Mouse (Mus musculus) heart, embryonic 10.5 days (tissue): ENCODE measurements around the gene Klf7. TPM values are rescaled to one million over a fixed set of nuclear protein-coding genes. Genes with fewer than 3 reads are reported as not detected.
"Not testable (repeated sequence)": the region's sequence is repeated elsewhere in the genome, so short reads cannot be mapped to it uniquely, and the experiment has no call there.

Experiments
- DNase-seq: peaks from one replicate; pipeline ENCODE4 v3.0.0-alpha.2; 2017; ENCODE audit warnings: low spot score
- H3K27ac ChIP-seq: fragments of 300-500 bp; sonication (generic); 2 replicates; pipeline ENCODE4 v1.5.1; 2016; ENCODE audit warnings: mild to moderate bottlenecking
- H3K27me3 ChIP-seq: fragments of 300-500 bp; sonication (generic); 2 replicates; pipeline ENCODE4 v1.6.1; 2016; ENCODE audit warnings: mild to moderate bottlenecking; ENCODE audit not compliant: poor library complexity, insufficient read depth, severe bottlenecking
- H3K36me3 ChIP-seq: fragments of 300-500 bp; sonication (generic); 2 replicates; pipeline ENCODE4 v1.6.1; 2016; ENCODE audit warnings: mild to moderate bottlenecking, moderate library complexity
- H3K4me1 ChIP-seq: fragments of 300-500 bp; sonication (generic); 2 replicates; pipeline ENCODE4 v1.6.1; 2016; ENCODE audit warnings: mild to moderate bottlenecking
- H3K4me3 ChIP-seq: fragments of 300-500 bp; sonication (generic); 2 replicates; pipeline ENCODE4 v1.5.1; 2016; ENCODE audit warnings: mild to moderate bottlenecking, moderate library complexity
- H3K9me3 ChIP-seq: fragments of 300-500 bp; sonication (generic); 2 replicates; pipeline ENCODE4 v1.6.1; 2016; ENCODE audit warnings: mild to moderate bottlenecking, moderate library complexity
- WGBS: fragments of 180-500 bp; shearing (Covaris S2); methylation state at CpG from one replicate; pipeline ENCODE4 v1.1.7; 2016; 5-methylcytosine and 5-hydroxymethylcytosine counted together
- polyA plus RNA-seq: library from polyadenylated mRNA; unstranded; fragments of >200 nt; fragmentation: Nextera tagmentation; extraction: Ambion mirVana; gene quantifications from 2 replicates; pipeline ENCODE4 v1.2.1, GENCODE M21; 2016

Klf7 gene
- polyA plus RNA-seq, 1 experiment from 2014 or later: 15.1 TPM

DNA sequence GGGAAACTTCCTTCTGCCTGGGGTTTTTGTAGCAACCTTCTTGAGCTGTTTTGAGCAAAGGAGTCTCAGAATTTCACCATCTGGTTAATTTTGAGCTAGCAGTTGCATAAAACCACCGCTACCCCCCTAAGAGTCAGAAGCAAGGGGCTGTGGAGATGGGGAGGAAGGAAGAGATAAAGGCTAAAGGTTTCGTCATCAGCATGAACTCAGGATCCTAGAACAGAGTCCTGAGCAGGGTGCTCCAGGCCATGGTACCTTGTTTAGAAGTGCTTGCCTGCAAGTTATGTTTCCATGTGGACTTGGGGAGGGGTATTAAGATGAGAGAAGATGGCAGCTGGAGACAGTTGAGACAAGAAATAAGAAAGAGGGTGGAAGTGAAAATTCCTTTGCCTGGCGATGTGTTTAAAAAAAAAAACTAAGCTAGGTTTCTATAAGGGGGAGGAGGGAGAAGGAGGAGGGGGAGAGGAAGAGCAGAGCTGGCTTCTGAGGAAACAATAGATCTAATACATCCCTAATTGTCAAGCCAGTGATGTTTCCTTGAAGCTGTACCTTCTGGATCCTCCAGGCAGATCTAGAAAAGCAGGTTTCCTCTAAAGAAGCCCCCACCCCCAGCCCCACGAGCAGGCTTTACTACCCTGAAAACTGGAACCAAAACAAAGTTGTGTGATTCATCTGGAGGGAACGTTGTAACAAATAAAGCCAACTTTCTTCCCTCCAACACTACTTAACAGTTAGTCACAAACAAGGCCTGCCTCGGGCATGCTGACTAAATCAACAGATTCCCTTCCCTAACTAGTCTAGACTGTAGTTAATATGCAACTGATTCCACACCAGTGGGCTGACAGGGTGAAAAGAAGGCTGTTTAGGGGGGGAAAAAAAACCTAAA is 3.6 kb downstream of the Klf7 start:
- DNase-seq: no peak
- H3K27me3 ChIP-seq: no peaks in the 10 kb centered on the region
- H3K9me3 ChIP-seq: no peaks in the 10 kb centered on the region
- no peaks in the 10 kb centered on the region for H3K36me3 ChIP-seq
- H3K4me1 ChIP-seq: peaks cover 44% of the 10 kb centered on the region
- WGBS: 34% methylated on average over 6 of the region's 6 CpGs
- peak overlapping the region; percentile 100 for H3K27ac ChIP-seq
- H3K4me3 ChIP-seq: peak overlapping the region; percentile 77

GRCm38 (mm10) chr1:64117478-64118284 is 4.4 kb downstream of the Klf7 start:
- H3K27me3 ChIP-seq: no peaks in the 10 kb centered on the region
- H3K9me3 ChIP-seq: no peaks in the 10 kb centered on the region
- H3K27ac ChIP-seq: no peak overlapping the region
- 72% methylated on average over 11 of the region's 11 CpGs for WGBS
- no peaks in the 10 kb centered on the region for H3K36me3 ChIP-seq
- H3K4me1 ChIP-seq: peaks cover 41% of the 10 kb centered on the region
- 0 out of 2 replicates have a peak overlapping the region, but pooled peaks have one; percentile 24 for H3K4me3 ChIP-seq
- no peak for DNase-seq

DNA sequence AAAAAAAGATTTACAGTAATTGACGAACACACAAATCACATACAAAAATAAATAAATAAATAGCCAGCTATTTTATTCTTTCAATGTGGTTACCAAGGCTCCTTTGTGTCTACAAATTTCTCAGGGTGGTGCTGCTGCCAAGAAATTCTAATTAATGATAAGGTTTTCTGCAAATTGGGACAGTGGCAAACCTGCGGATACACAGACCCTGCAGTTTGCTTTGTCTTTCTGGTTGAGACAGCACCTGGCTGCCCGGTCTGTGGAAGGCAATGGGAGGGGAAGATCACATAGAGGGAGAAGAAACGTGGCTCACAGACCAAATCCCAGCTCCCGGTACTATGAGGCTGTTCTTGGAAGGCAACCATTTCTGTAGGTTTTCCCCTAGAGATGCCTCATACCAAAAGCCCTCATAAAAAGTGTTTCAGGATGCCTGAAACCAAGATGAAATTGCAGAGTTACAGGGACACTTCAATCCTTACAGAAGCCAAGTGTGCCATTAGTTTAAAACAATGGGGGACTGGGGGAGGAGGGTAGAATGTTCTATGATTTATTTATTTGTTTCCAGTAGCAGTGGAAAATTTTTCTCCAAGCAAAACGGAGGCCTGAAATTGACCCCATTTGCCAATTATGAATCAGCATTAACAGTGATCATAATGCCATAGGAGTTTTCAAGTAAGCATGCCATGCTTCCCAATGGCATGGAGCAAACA is 5.2 kb downstream of the Klf7 start:
- WGBS: 84% methylated on average over 6 of the region's 6 CpGs
- no peak overlapping the region for H3K27ac ChIP-seq
- DNase-seq: no peak

GRCm38 (mm10) chr1:64114579-64114978 is 7.5 kb downstream of the Klf7 start:
- 81% methylated on average over 3 of the region's 3 CpGs for WGBS
- H3K36me3 ChIP-seq: no peaks in the 10 kb centered on the region
- no peak for DNase-seq
- H3K9me3 ChIP-seq: no peaks in the 10 kb centered on the region
- no peaks in the 10 kb centered on the region for H3K27me3 ChIP-seq
- peaks cover 41% of the 10 kb centered on the region for H3K4me1 ChIP-seq
- no peak overlapping the region for H3K27ac ChIP-seq
- no peak overlapping the region for H3K4me3 ChIP-seq

More for the DNA sequence above, 5.2 kb downstream of the Klf7 start:
- Histone ChIP-seq H3K4me3 (no peak overlapping the region), H3K4me1 (peaks cover 36% of the 10 kb centered on the region), H3K9me3 (no peaks in the 10 kb centered on the region), H3K36me3 (no peaks in the 10 kb centered on the region), H3K27me3 (no peaks in the 10 kb centered on the region)

- not testable (repeated sequence) for H3K4me3 ChIP-seq, H3K9me3 ChIP-seq, H3K27ac ChIP-seq, DNase-seq, H3K27me3 ChIP-seq
- H3K4me1 ChIP-seq: peaks cover 26% of the 10 kb centered on the region
- H3K36me3 ChIP-seq: peaks cover 12% of the 10 kb centered on the region
- WGBS: 78% methylated on average over 3 of the region's 3 CpGs
Measured at GRCm38 (mm10) chr1:64108653-64109052, 13.4 kb downstream of the Klf7 start.

DNA sequence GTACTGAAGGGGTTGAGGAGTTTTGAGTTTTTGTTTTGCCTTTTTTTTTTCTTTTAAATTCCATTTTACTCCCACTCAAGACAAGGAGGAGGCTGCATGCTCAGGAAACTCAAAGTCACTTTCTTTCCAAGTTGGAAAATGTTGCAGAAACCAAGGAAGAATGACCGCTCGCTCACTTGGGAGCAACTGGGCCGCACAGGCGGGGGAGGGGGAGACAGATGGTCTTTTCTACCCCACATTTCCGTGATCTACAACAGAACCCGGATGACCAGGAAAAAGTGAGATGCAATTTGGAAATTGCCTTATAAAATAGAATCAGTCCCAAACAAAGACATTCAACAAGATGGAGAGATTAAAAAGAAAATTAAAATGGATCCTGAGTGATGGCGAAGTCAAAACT is 14.6 kb downstream of the Klf7 start:
- no peak overlapping the region for H3K27ac ChIP-seq
- H3K9me3 ChIP-seq: no peaks in the 10 kb centered on the region
- no peak for DNase-seq
- 63% methylated on average over 7 of the region's 7 CpGs for WGBS
- H3K4me1 ChIP-seq: peaks cover 26% of the 10 kb centered on the region
- peaks cover 17% of the 10 kb centered on the region for H3K36me3 ChIP-seq
- no peaks in the 10 kb centered on the region for H3K27me3 ChIP-seq
- H3K4me3 ChIP-seq: no peak overlapping the region

- Histone ChIP-seq H3K36me3 (peaks cover 17% of the 10 kb centered on the region), H3K4me3 (no peak overlapping the region), H3K27ac (no peak overlapping the region), H3K27me3 (no peaks in the 10 kb centered on the region), H3K4me1 (peaks cover 18% of the 10 kb centered on the region), H3K9me3 (no peaks in the 10 kb centered on the region)
- DNase-seq: no peak
- WGBS: 59% methylated on average over 5 of the region's 5 CpGs
Measured at GRCm38 (mm10) chr1:64106127-64106526, 16.0 kb downstream of the Klf7 start.

DNA sequence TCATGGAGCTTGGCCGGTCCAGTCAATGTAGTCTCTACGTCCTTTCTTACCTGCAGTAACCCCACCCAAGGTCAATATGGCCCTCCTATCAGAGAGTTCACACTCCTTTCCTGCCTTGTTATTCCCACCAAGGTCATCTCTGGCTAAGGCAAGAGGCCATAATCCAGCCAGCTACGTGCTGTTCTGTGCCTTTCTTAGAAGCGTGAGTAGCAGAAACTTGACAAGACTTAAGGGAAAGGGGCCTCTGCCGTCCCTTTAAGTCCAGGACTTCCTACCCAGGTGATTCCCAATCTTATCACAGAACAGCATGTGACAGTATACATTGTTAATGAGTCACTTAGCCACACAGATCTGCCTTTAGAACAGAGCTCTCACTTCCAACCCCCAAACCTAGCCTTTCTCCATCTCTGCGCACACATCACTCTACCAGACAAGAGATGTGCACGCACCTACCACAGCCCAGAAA is 16.9 kb downstream of the Klf7 start:
- no peaks in the 10 kb centered on the region for H3K27me3 ChIP-seq
- 79% methylated on average over 7 of the region's 7 CpGs for WGBS
- DNase-seq: no peak
- H3K36me3 ChIP-seq: peaks cover 20% of the 10 kb centered on the region
- no peaks in the 10 kb centered on the region for H3K9me3 ChIP-seq
- H3K4me3 ChIP-seq: no peak overlapping the region
- H3K4me1 ChIP-seq: peaks cover 18% of the 10 kb centered on the region
- peak overlapping the region; percentile 17; the same call in 1 of the 2 replicates for H3K27ac ChIP-seq

GRCm38 (mm10) chr1:64104665-64105064 is 17.4 kb downstream of the Klf7 start:
- H3K4me3 ChIP-seq: no peak overlapping the region
- 83% methylated on average over 3 of the region's 3 CpGs for whole genome bisulfite sequencing
- no peak for DNase-seq
- no peaks in the 10 kb centered on the region for H3K27me3 ChIP-seq
- no peaks in the 10 kb centered on the region for H3K9me3 ChIP-seq
- H3K36me3 ChIP-seq: peaks cover 20% of the 10 kb centered on the region
- H3K4me1 ChIP-seq: peaks cover 18% of the 10 kb centered on the region
- no peak overlapping the region for H3K27ac ChIP-seq

DNA sequence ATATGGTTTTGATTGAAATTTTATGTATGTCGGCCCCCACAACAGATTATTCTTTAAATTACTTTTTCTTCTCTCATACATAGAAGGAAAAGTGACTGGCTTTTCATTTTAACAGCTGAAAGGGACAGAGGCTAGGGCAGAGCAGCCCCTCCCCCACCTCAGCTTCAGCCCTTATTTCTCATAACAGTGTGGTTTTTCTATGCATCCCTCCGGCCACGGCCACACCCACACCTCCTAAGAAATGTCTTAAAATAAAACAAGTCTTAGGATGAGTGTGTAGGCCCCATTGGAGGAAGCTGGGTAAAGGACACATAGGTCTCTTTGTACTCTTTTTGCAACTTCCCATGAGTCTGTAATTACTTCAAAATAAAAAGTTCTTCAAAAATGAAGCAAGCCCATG is 20.8 kb downstream of the Klf7 start:
- peaks cover 20% of the 10 kb centered on the region for H3K36me3 ChIP-seq
- DNase-seq: no peak
- WGBS: 66% methylated on average over 3 of the region's 3 CpGs
- H3K4me1 ChIP-seq: peaks cover 36% of the 10 kb centered on the region
- no peaks in the 10 kb centered on the region for H3K27me3 ChIP-seq
- H3K4me3 ChIP-seq: no peak overlapping the region
- H3K9me3 ChIP-seq: no peaks in the 10 kb centered on the region
- no peak overlapping the region for H3K27ac ChIP-seq

GRCm38 (mm10) chr1:64098800-64099199 is 23.3 kb downstream of the Klf7 start:
- Histone ChIP-seq H3K4me1 (peaks cover 24% of the 10 kb centered on the region), H3K36me3 (peaks cover 9% of the 10 kb centered on the region), H3K4me3 (no peak overlapping the region), H3K9me3 (no peaks in the 10 kb centered on the region), H3K27me3 (no peaks in the 10 kb centered on the region), H3K27ac (no peak overlapping the region)
- DNase-seq: no peak
- 36% methylated on average over 4 of the region's 4 CpGs for WGBS

DNA sequence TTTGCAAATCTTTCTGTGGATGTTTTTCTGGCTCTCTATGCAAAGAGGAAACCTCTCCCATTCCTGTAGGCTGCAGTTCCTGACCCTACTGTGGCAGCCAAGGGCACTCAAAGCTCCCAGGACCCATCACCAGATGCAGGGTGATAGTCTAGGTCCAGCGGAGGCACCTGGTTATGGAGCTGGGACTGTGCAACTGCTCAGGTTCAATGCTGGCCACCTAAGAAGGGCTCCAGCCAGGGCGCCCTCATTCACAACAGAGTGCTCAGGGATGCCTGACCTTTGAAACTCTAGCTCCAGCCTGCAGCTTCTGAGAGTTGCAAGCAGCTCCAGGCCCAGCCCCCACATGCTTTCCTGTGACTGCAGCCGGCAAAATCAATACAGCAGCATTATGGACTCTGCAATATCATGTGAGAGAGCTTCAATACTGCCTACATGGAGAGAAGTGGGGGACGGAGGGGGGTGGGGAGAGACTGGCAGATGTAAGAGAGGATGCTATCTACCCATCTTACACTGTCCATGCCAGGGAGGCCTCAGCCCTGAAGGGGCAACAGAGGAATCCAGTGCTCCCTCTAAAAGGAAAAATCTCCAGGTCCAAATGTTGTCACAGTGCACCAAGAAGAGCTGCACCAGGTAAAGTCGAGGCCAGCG is 24.3 kb downstream of the Klf7 start:
- H3K9me3 ChIP-seq: no peaks in the 10 kb centered on the region
- 60% methylated on average over 6 of the region's 6 CpGs for WGBS
- H3K27me3 ChIP-seq: no peaks in the 10 kb centered on the region
- no peak for DNase-seq
- H3K27ac ChIP-seq: peak overlapping the region; percentile 47
- 0 out of 2 replicates have a peak, but pooled peaks cover 3% of the 10 kb centered on the region for H3K36me3 ChIP-seq
- H3K4me1 ChIP-seq: peaks cover 24% of the 10 kb centered on the region
- no peak overlapping the region for H3K4me3 ChIP-seq
